Mouse (Mus musculus): ENCODE results near the gene Zfp712. TPM values are rescaled to one million over a fixed set of nuclear protein-coding genes. Genes with fewer than 3 reads are reported as not detected.

Zfp712 gene
- polyA plus RNA-seq, 2 experiments: 2.0 to 4.9 TPM

DNA sequence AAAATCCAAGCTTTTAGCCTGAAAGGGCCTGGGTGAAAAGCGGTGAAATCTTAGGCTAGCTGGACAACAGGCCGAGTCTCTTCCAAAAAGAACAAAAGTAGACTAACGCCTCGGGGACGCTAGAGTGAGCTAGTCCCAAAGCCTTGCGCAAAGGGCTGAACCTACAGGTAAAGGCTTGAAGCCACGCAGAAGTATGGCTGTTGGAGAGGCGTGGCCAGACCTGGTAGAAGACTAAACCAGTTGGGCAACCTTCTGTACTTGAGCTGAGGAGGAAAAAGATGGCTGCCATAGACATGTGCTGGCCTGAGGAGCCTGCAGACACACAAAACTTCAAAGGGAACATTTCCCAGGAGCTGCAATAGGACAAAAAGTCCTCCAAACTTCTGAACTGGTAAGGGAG is 4.4 kb upstream of the Zfp712 start:
- ATAC-seq (ENCODE audit: low FRiP score, low read depth) (no peak), DNase-seq (ENCODE audit: low spot score) (peak; percentile 37)
- H3K27ac ChIP-seq (replicated peaks; ENCODE audit: low read depth, low read length): no peak overlapping the region
- TF ChIP-seq POLR2A (IDR thresholded peaks at IDR 0.05; ENCODE audit: borderline replicate concordance, extremely low read depth, insufficient read depth, insufficient read length): no peak
- no peak overlapping the region for H3K9ac ChIP-seq (ENCODE audit: low read depth, low read length, severe bottlenecking)
- WGBS: 86% methylated on average over 8 of the region's 8 CpGs
- H3K4me3 ChIP-seq (replicated peaks; ENCODE audit: low read length): no peak overlapping the region
- H3K4me2 ChIP-seq (replicated peaks; ENCODE audit: low read depth, low read length, severe bottlenecking): no peak overlapping the region
- H3K9me3 ChIP-seq (ENCODE audit: control insufficient read depth, low read length): peaks cover 29% of the 10 kb centered on the region
- H3K27me3 ChIP-seq (ENCODE audit: control insufficient read depth, insufficient read depth, low read length): no peaks in the 10 kb centered on the region
- peaks cover 1% of the 10 kb centered on the region; the same call in 1 of the 2 replicates for H3K4me1 ChIP-seq (ENCODE audit: control insufficient read depth, insufficient read depth, low read length)
- H3K36me3 ChIP-seq (ENCODE audit: control insufficient read depth, insufficient read depth, low read length): peaks cover 17% of the 10 kb centered on the region

DNA sequence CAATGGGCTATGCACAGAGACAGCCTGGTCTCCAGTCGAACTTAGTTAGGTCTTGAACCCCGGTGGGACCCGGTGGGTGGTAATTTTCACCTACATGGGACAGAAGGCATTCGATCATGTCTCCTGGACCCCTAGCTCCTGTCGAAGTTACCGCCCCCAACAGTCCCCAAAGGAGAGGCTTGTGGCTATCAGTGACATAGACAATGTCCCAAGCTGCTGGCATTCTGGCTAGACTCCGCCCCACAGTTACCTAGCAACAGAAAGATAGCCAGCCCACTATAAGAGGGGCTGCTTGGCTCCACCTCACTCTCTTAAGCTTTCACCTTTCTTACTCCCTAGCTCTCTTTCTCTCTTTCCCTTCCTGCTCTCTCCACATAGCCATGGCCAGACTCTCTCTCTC is 1.5 kb upstream of the Zfp712 start:
- H3K27me3 ChIP-seq (ENCODE audit: control insufficient read depth, insufficient read depth, low read length): no peaks in the 10 kb centered on the region
- peaks cover 4% of the 10 kb centered on the region; the same call in 1 of the 2 replicates for H3K4me1 ChIP-seq (ENCODE audit: control insufficient read depth, insufficient read depth, low read length)
- no peak for TF ChIP-seq POLR2A (IDR thresholded peaks at IDR 0.05; ENCODE audit: borderline replicate concordance, extremely low read depth, insufficient read depth, insufficient read length)
- 52% methylated on average over 7 of the region's 7 CpGs for WGBS
- H3K27ac ChIP-seq (replicated peaks; ENCODE audit: low read depth, low read length): no peak overlapping the region
- no peak overlapping the region for H3K4me3 ChIP-seq (replicated peaks; ENCODE audit: low read length)
- ATAC-seq (ENCODE audit: low FRiP score, low read depth): no peak
- no peak overlapping the region for H3K9ac ChIP-seq (ENCODE audit: low read depth, low read length, severe bottlenecking)
- no peak overlapping the region for H3K4me2 ChIP-seq (replicated peaks; ENCODE audit: low read depth, low read length, severe bottlenecking)
- DNase-seq (ENCODE audit: low spot score): no peak
- no peaks in the 10 kb centered on the region for H3K36me3 ChIP-seq (ENCODE audit: control insufficient read depth, insufficient read depth, low read length)
- 0 out of 2 replicates have a peak, but pooled peaks cover 6% of the 10 kb centered on the region for H3K9me3 ChIP-seq (ENCODE audit: control insufficient read depth, low read length)

DNA sequence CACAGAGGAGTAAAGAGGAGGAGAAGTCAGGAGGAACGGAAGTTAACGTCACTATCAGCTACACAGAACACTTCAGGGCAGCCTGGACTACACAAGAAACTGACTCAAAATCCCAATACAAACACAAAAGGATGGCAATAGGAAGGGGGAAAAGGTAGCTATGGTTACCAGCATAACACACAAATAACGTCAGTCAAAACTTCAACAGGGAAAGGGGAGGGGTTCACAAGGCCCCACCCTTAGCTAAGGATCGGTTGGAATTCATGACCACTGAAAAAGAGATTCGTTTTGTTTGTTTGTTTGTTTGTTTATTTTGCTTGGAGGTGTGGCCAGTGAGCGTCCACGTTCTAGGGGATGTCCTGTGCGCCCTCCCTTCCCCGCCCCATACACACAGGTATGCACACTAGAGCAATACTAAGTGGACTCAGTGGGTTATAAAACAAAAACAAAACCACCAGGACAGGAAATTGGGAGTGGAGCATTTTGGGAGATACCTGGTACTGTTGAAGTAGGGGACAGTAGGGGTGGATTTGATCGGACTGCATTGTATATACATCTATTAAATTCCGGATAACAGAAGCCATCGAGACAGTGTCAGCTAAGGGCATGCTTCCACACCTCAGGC is 697 bp downstream of the Zfp712 start:
- H3K9me3 ChIP-seq (ENCODE audit: control insufficient read depth, low read length): no peaks in the 10 kb centered on the region
- H3K27ac ChIP-seq (replicated peaks; ENCODE audit: low read depth, low read length): peak overlapping the region; percentile 77
- ATAC-seq (ENCODE audit: low FRiP score, low read depth) (peak; percentile 20), DNase-seq (ENCODE audit: low spot score) (no peak)
- H3K4me1 ChIP-seq (ENCODE audit: control insufficient read depth, insufficient read depth, low read length): peaks cover 4% of the 10 kb centered on the region; the same call in 1 of the 2 replicates
- no peaks in the 10 kb centered on the region for H3K27me3 ChIP-seq (ENCODE audit: control insufficient read depth, insufficient read depth, low read length)
- peak overlapping the region; percentile 71 for H3K4me2 ChIP-seq (replicated peaks; ENCODE audit: low read depth, low read length, severe bottlenecking)
- H3K36me3 ChIP-seq (ENCODE audit: control insufficient read depth, insufficient read depth, low read length): no peaks in the 10 kb centered on the region
- 3% methylated on average over 12 of the region's 12 CpGs for WGBS
- H3K4me3 ChIP-seq (replicated peaks; ENCODE audit: low read length): peak overlapping the region; percentile 63
- TF ChIP-seq POLR2A (IDR thresholded peaks at IDR 0.05; ENCODE audit: borderline replicate concordance, extremely low read depth, insufficient read depth, insufficient read length): no peak
- peak overlapping the region; percentile 66 for H3K9ac ChIP-seq (ENCODE audit: low read depth, low read length, severe bottlenecking)

Other genes with a start within 250 kb of the Zfp712 start
- 0.91 and 1.3 TPM in 2 replicates for gene Gm10767, start 156.3 kb downstream of the Zfp712 start, polyA plus RNA-seq (2012; rRNA removed)
- gene Gm10767, start 156.3 kb downstream of the Zfp712 start, polyA plus RNA-seq (2014; fragmentation: Nextera tagmentation; extraction: Ambion mirVana): 0.96 and 1.0 TPM in 2 replicates
- gene Zfp708, start 36.8 kb upstream of the Zfp712 start, polyA plus RNA-seq (2012; rRNA removed): 3.0 and 3.9 TPM in 2 replicates
- 6.3 and 6.4 TPM in 2 replicates for gene Zfp708, start 36.8 kb upstream of the Zfp712 start, polyA plus RNA-seq (2014; fragmentation: Nextera tagmentation; extraction: Ambion mirVana)
- gene Gm28557, start 47.4 kb upstream of the Zfp712 start, polyA plus RNA-seq (2012; rRNA removed): 4.5 and 5.5 TPM in 2 replicates
- gene Gm28557, start 47.4 kb upstream of the Zfp712 start, polyA plus RNA-seq (2014; fragmentation: Nextera tagmentation; extraction: Ambion mirVana): 3.8 and 4.3 TPM in 2 replicates
- 0.22 and 0.31 TPM in 2 replicates for gene Rslcan18, start 55.1 kb upstream of the Zfp712 start, polyA plus RNA-seq (2012; rRNA removed)
- 0.08 and 0.39 TPM in 2 replicates for gene Rslcan18, start 55.1 kb upstream of the Zfp712 start, polyA plus RNA-seq (2014; fragmentation: Nextera tagmentation; extraction: Ambion mirVana)
- gene Zfp759, start 60.5 kb upstream of the Zfp712 start, polyA plus RNA-seq (2012; rRNA removed): 1.2 and 1.7 TPM in 2 replicates
- gene Zfp759, start 60.5 kb upstream of the Zfp712 start, polyA plus RNA-seq (2014; fragmentation: Nextera tagmentation; extraction: Ambion mirVana): 2.8 and 3.1 TPM in 2 replicates
- gene Rsl1, start 112.0 kb upstream of the Zfp712 start, polyA plus RNA-seq (2012; rRNA removed): 4.2 and 6.3 TPM in 2 replicates
- 5.6 and 6.4 TPM in 2 replicates for gene Rsl1, start 112.0 kb upstream of the Zfp712 start, polyA plus RNA-seq (2014; fragmentation: Nextera tagmentation; extraction: Ambion mirVana)
- 0.99 and 1.6 TPM in 2 replicates for gene Zfp455, start 133.3 kb upstream of the Zfp712 start, polyA plus RNA-seq (2012; rRNA removed)
- gene Zfp455, start 133.3 kb upstream of the Zfp712 start, polyA plus RNA-seq (2014; fragmentation: Nextera tagmentation; extraction: Ambion mirVana): 1.7 TPM in 2 replicates
- 1.5 and 2.0 TPM in 2 replicates for gene Zfp458, start 217.3 kb upstream of the Zfp712 start, polyA plus RNA-seq (2012; rRNA removed)
- gene Zfp458, start 217.3 kb upstream of the Zfp712 start, polyA plus RNA-seq (2014; fragmentation: Nextera tagmentation; extraction: Ambion mirVana): 1.6 and 2.5 TPM in 2 replicates
- 1.3 and 1.6 TPM in 2 replicates for gene Zfp457, start 245.3 kb upstream of the Zfp712 start, polyA plus RNA-seq (2012; rRNA removed)
- gene Zfp457, start 245.3 kb upstream of the Zfp712 start, polyA plus RNA-seq (2014; fragmentation: Nextera tagmentation; extraction: Ambion mirVana): 0.54 and 0.85 TPM in 2 replicates

All from limb, embryonic 14.5 days (tissue).